Mouse (Mus musculus) ovary, postnatal 36 days (tissue): ENCODE measurements at regions not wholly inside any gene's neighbourhood (a gene's known extent, or its start where the extent isn't known, plus 50 kb on each side); places are given as distances from the start of the nearest gene placed in this dataset.
A peak's percentile ranks its signal among the peaks of the same experiment; 100 is the strongest.

Source experiments
- DNase-seq: peaks from one replicate; pipeline ENCODE4 v3.0.0; 2022; ENCODE audit warnings: low spot score, mixed read lengths

DNA sequence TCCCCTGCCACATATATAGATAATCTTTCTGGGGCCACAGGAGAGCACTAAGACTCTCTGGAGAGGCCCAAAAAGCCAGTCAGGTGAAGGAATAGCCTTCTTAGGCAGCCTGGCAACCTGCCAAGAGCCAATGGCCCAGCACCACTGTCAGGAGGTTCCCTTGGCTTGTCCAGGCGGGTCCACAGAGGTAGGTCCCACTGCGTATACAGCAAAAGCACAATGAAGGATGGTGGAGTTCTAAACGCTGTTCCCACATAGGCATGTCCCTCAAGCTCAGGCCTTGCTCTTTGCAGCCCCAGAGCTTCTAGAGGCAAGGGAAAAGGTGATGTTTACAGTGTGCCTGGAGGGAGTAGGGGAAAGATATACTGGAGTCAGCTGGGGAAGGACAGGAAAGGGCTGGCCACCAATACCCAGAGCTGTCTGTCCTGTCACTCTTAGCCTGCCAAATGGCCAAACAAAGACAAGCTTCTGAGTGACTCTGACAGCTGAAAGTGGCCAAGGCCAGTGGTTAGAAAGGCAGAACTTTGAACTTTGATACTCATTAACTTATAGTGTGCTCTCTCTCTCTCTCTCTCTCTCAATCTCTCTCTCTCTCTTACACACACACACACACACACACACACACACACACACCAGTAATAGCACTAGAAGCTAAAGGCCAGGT, 235.4 kb downstream of the Bcor start:
- no peak for DNase-seq

DNA sequence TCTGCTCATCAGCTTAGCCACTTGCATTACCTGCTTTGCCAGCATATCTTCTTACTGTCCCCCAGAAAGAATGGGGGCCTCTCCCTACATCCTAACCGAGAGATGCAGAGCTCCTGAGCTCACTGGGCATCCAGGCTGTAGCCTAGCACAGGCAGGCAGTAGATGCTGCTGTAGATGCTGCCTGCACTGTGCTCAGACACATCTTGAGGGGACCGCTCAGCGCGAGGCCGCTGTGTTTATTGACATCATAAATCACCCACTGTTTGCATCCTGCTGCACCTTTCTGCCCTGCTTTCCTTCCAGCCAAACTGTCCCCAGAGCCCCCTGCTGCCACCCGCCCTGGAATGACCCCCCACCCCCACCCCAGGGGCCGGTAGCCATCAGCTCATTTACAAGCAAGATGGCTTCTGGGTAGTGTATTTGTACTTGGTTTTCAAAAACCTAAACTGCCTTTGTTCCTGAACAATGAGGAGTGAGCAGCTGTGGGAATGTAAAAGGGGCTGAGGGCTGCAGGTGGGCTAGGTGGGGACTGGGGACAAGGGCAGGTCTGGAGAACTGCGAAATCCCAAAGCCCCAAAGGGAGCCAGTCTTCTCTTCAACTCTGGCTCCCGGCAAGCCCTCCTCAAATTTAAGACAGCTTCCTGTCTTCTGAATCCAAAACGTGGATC, 233.2 kb downstream of the Bcor start:
- no peak for DNase-seq

DNA sequence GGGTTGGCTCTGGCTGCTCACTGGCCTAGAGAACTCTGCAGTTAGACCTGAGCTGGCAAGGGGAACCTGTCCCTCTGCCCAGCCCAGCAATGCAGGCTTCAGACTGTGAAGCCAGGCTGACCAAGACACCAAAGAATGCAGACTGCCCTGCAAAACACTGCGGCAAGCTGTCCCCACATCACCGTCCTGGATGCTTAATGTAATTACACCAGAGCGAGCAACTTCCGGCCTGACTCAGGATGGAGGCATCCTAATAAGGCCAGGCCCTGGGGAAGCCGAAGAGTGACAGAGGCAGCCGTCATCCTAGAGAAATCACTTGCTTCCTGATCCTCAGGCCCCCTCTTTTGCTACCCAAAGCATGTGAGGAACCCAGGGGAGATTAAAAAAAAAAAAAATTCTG, 230.7 kb downstream of the Bcor start:
- no peak for DNase-seq

DNA sequence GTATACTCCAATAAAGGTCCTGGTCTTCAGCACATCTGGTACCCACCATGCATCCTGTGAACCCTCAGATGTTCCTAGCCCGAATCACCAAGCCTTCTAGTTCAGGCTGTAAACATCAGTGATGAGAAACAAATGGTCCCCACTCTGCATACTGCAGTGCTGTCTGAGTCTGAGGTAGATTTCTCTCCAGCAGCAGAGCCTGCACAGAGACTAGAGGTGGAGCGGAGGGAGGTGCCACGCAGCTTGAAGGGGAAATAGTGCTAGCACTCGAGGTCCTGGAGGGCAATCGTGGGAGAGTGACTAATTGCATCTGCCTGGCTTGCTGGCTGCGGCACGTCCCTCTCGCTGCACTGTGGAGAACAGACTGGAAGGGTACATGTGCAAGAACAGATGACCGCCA, 228.7 kb downstream of the Bcor start:
- DNase-seq = no peak

DNA sequence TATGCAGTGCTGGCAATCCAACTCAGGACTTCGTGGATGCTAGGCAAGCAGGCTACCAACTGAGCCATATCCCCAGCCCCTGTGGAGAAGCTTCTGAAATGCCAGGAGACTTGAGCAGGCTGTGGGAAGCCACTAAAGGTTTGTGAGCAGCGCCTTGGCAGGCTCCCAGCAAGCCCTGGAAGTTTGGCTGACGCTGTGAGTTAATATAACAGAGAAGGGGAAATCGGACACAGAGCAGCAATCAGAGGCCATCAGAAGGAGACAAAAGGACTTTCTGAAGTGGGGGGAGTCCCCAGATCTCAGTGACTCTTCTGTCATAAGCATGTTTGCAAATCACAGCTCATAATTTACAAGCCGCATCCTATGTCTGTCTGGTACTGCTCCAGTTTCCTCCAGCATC, 224.8 kb downstream of the Bcor start:
- DNase-seq = peak; percentile 33

DNA sequence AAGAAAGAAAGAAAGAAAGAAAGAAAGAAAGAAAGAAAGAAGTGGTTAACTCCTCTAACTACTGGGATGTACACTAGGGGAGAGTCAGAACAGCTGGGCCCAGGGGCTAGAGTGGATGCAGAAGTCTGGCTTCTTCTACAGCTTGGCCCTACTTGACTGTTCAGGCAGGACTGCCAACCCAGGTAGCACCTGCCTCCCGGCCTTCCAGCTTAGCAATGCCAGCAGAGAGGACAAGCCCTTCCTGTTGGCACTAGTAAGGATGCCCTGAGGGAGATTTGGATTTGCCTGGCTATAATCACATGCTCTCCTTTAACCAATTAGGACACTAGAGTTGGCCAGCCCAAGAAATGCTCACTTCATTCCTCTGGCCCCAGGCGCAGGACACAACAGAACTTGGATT, 219.9 kb downstream of the Bcor start:
- DNase-seq = no peak

DNA sequence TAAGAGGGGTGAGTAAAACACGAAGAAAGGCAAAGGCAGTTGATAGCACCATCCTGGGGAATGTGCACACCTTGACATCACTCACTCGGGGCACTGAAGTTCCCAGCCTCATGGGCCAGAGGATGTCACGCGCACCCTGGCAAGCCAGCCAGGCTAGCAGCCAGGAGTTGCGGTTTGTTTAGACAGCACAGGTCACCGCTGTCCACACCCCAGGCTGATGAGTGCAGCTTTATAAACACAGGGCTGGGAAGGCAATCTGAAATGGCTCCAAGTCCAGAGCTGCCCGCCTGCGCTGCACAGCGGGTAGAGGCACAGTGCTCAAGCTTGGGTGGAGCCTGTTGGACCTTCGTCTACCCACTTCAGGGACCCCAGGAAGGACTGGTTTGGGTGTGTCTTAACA, 216.8 kb downstream of the Bcor start:
- DNase-seq = no peak

DNA sequence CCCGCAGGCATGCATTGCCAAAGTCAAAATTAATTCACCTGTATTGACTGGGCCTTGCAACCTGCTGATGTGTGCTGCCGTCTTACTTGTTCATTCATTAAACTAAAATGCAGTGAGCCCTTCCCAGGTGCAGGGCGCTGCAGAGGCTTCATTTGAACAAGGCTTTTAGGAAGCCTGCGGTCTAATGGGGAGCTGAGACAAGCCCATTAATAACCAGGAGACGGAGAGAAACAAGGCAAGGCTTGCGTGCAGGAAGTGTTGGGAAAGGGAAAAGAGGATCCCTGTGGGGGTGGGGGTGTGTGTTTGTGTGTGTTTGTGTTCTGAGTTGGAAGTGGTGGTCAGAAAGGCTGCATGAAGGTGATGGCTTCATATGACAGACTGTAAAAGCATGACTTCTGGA, 215.6 kb downstream of the Bcor start:
- no peak for DNase-seq

DNA sequence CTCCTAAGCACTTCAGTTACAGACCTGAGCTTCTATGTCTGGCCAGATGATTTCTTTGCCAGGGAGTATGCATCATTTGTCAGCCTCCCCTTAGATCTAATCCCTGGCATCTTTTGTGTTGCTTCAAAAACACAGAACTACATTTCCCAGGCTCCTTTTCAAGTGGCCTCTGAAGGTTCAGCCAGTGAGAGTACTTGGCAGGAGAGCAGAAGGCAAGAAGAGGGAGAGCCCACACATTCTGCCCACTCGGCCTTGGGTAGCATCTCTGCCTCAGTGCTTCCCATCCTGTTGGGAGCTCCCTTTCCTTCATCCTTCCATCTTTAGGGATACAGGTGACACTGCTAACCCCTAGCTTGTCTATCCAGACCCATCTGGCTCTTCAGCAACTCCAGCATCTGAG, 214.9 kb downstream of the Bcor start:
- no peak for DNase-seq

DNA sequence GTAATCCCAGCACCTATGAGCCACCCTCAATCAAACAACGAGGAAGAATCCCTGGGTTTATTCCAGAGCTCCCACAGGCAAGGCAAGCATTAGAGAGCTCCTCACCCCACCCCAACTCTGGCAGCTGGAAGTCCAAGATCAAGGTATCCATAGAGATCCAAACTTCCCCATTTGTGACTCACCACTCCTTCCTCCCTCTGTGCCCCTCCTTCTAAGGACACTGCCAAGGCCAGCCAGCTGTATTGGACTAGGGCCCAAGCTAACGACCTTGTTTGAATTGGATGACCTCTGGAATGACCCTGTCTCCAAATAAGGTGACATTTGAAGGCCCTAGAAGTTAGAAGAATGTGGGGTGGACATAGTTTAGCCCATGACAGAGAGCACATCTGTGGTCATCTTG, 208.0 kb downstream of the Bcor start:
- DNase-seq = peak; percentile 42

DNA sequence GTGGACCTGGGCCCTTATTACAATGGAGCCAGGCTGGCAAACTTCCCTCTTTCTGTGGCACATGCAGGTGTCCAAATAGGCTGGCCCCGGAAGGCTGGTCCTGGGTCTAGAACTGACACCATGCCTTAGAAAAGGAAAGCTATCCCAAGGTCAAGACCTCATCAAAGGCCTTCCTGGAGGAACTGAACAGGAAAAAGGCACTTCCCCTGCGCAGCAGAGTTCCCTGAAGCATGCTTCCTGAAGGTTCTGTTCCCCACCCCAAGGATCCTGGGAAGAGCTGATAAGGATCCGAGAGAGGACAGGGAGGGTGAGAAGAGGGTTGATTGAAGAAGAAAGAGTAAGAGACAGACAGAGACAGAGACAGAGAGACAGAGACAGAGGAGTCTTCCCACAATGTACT, 204.0 kb downstream of the Bcor start:
- no peak for DNase-seq

DNA sequence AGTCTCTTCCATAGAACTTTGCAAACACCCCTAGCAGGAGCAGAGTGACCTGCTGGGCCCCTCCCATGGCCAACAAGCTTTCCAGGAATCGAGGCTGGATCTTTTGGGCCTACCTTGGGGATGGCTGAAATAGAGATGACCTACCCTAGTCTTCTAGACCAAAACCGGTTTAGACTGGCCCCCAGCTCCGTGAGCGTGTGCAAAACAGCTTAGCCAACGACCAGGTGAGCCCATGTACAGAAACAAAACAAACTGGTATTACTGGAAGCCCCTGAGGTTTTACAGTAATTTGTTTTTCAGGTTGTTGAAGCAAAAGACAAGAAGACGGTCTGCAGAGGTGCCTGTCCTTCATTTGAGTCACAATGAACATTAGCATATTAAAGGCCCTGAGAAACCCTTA, 203.1 kb downstream of the Bcor start:
- DNase-seq = no peak

DNA sequence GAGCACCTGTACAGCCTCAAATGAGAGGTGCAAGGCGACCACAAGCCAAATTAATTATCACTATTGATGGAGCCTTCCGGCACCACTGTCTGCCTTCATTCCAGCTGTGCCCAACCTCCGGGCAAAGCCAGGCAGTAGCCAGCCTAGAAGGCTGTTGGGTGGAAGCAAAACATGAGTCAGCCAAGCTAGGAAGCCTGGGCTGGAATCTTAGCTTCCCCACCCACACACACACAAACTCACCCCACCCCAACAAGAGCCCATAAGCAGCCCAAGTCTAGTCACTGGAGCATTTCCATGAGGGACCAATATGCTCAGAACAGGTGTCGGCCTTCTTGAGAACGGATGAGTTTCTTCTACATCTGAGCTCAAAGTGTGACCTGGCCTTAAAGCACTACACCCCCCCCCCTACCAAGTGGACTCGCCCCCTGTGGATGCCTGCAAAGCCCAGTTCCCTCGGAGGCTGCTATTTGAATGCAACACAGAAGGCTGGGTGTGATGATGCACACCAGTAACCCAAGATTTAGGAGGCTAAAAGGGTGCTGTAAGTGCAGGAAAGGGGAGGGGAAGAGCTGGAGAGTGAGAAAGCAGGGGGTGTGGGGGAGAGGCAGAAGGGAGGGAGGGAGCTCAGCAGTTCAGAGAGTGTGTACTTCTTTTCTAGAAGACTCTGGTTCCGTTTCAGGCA, 200.1 kb downstream of the Bcor start:
- DNase-seq = no peak

DNA sequence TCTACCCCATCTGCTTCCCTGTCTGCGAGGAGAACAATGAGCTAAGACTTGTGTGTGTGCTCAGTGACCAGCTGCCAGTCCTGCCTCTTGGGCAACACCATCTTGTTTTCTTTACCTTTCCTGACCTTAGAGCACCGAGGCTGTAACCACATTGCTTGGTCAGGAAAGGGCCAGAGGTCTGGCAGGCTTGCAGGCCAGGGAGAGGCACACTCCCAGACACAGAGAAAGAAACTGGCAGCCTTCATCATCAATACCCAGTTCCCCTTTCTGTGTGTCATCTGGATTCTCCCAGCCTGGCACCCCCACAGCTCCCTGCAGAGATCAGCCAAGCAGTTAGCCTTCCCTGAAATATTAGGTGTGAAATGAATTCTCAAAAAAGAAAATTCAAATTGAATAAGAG, 198.8 kb downstream of the Bcor start:
- DNase-seq = no peak

DNA sequence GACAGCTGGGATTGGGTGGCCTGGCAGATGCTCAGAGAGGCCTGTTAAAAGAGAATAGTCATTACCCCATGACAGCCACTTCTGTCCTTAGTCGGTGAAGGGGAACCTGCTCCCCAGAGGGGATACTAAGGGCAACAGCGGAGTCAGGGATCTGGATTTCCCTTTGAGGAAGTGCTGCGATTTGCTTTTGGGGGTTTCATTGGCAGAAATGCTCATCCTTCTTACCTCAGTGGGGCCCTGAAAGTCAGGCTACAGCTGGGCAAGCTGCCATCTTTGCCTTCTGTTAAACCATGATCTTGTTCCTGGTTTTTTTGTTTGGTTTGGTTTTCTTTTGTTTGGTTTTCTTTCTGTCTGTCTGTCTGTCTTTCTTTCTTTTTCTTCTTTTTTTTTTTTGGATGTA, 195.7 kb downstream of the Bcor start:
- no peak for DNase-seq

DNA sequence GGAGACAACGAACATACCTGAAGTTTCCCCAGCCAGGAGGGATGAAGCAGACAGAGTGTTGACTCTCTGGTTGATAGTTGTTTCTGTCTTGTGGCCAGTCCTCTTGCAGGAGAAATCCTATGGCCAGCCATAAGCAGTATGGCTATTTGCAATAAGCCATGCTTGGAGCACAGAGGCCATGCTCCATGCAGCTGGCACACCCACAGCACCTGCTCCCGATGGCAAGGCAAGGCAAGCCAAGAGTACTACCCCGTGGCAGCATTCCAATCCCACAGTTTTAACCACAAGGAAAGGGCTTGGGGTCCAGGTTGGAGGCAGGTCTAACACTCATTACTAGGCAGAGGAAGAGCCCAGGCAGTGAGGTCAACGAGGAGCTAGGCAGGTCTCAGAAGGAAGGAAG, 181.5 kb downstream of the Bcor start:
- DNase-seq = no peak

DNA sequence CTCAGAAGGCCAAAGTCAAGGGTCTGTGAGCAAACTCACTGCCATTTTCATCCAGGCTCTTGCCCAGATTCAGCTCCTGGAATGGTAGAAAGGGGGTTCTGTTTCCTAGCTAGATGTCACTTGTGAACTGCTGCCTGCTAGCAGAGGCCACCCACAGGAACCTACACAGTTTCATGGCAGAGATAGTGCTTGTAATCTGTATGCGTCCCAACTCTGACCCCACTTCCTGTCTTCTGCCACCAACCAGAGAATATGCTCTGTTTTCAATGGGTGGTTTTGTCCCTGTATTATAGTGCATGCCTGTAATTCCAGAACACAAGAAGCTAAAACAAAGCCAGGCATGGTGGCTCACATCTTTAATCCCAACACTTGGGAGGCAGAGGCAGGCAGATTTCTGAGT, 176.9 kb downstream of the Bcor start:
- no peak for DNase-seq
